Mouse (Mus musculus) layer of hippocampus, adult 2 months (tissue): ENCODE results near the gene Pde4dip. TPM values are rescaled to one million over a fixed set of nuclear protein-coding genes. Genes with fewer than 3 reads are reported as not detected.

Source experiments
- DNase-seq, 2 experiments: peaks; one replicate each; pipeline ENCODE4 v3.0.0; 2022; ENCODE audit warnings: low spot score in 2 of 2
- H3K27ac ChIP-seq: fragments of 200-600 bp; 2 replicates; pipeline ENCODE4 v1.8.1; 2022
- H3K4me3 ChIP-seq: fragments of 200-600 bp; 2 replicates; pipeline ENCODE4 v1.8.1; 2022; ENCODE audit warnings: mild to moderate bottlenecking
- CTCF ChIP-seq: fragments of 200-600 bp; conservative IDR thresholded peaks from 2 replicates; pipeline ENCODE4 v1.8.1; 2022; ENCODE audit warnings: antibody characterized with exemption, mild to moderate bottlenecking, moderate library complexity
- total RNA-seq, 2 experiments: library from RNA; stranded (reverse); gene quantifications; 2 replicates each; pipeline ENCODE4 v1.2.3; 2021

The Pde4dip gene
- total RNA-seq, 2 experiments from 2014 or later: 232 to 246 TPM

DNA sequence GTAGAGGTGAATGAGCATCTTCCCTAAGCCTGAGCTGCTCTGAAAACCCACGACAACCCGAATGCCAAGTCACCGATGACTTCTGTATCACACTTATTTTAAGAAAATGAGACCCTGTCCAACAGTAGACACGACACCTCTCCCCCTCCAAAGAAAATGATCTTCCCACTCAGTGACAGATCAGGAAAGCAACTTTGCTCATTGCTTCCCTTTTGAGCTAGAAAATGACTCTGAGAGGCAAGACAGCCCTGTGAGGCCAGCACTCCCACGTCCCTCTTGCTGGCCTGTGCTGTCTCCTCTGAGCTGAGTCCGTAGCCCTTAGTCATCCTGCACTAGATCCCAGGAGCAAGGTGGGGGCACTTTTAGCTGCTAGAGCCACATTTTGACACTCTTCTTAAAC lies 155.9 kb downstream of the Pde4dip start:
- DNase-seq: no peak
- no peak for TF ChIP-seq CTCF

DNA sequence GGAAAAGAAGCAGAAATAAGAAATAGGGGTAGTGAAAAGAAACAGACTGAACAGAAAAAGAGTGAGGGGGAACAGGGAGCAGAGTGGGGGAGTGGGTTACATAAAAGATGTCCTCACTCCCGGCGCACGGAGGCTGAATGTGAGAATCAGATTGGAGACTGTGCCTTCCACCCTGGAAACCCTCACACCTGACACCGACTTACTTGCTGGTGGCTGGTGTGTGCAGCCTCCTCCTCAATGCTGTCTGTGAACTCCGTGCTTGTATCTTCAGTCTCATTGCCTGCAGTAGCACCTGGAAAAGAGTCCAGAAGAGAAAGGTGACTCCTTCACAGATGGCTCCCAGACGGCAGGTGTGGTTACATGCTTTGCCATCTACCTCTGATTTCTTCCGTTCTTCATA lies 157.9 kb downstream of the Pde4dip start:
- Histone ChIP-seq H3K27ac (peak overlapping the region; percentile 7; the same call in 1 of the 2 replicates), H3K4me3 (no peak overlapping the region)
- DNase-seq: no peak
- no peak for TF ChIP-seq CTCF

More for the DNA sequence above, 155.9 kb downstream of the Pde4dip start:
- H3K4me3 ChIP-seq: no peak overlapping the region
- H3K27ac ChIP-seq: no peak overlapping the region

DNA sequence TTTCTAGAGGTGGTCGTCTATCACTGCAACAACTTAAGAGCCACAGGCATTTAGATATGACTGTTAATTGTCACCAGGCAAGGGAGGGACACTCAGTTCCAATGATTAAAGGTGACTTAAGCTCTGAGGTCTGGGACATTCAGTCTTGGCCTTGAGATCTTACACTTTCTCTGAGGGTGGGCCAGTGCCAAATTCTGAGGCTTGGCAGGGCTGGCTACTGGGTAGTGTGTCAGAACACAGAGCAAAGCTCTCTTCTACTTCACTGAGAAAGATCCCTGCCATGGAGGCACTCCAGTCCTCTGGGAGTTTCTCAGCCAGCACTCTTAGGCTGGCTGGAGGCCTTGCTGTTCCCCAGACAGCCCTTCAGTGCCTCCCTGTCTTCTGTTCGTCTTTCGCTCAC lies 158.4 kb downstream of the Pde4dip start:
- DNase-seq: no peak
- TF ChIP-seq CTCF: no peak
- no peak overlapping the region for H3K4me3 ChIP-seq
- peak overlapping the region; percentile 7; the same call in 1 of the 2 replicates for H3K27ac ChIP-seq

DNA sequence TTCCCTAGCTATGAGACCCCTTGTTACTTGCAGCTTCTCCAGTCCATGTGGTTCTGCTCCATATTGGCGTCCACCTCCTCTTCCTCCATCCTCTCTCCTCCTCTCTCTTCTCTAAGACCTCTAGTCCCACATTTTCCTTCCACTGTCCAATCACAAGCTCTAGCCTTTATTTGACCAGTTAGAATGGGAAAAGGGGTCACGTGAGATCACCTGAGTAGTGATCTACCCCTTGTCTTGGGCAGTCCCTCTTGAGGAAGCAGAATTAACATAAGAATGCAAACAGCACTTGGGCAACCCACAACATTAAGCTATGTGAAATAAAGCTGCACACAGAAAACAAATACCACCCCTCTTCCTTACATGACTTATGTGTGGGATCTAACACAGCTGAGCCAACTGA lies 160.7 kb downstream of the Pde4dip start:
- Histone ChIP-seq H3K4me3 (no peak overlapping the region), H3K27ac (no peak overlapping the region)
- DNase-seq: no peak
- TF ChIP-seq CTCF: no peak

DNA sequence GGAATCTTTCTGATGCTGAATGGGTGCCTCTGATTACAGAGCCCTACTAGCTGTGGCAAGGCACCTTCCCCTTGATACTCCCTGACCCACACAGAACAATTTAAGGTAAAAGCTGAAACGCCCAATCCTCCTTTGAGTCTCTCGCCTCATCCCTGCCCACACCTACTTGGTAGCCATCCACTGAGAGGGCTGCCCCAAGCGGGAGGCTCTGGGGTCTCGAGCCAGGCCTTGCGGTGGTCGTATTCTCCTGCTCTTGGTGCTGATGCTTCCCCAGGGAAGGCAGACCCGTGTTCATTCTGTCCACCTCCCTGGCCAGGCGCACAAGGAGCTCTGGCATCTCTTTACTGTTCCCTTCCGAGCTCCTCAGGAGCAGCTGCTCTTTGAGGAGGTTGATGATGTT lies 169.4 kb downstream of the Pde4dip start:
- no peak for TF ChIP-seq CTCF
- H3K4me3 ChIP-seq: no peak overlapping the region
- no peak for DNase-seq
- no peak overlapping the region for H3K27ac ChIP-seq

DNA sequence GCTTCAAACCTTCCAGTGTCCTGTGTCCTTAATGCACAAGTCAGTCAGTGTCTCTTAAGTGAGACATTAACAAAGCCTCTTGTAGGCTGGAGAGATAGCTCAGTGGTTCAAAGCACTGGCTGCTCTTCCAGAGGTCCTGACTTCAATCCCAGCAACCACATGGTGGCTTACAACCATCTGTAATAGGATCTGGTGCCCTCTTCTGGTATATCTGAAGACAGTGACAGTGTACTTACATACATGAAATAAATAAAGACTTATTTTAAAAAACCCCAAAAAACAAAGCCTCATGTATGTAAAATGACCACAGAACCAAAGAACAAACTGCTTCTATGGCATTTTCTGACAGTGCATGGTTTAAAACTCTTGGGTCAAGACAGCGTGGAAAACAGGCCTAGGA lies 172.6 kb downstream of the Pde4dip start:
- no peak for DNase-seq
- Histone ChIP-seq H3K27ac (no peak overlapping the region), H3K4me3 (no peak overlapping the region)
- TF ChIP-seq CTCF: peak; percentile 52

DNA sequence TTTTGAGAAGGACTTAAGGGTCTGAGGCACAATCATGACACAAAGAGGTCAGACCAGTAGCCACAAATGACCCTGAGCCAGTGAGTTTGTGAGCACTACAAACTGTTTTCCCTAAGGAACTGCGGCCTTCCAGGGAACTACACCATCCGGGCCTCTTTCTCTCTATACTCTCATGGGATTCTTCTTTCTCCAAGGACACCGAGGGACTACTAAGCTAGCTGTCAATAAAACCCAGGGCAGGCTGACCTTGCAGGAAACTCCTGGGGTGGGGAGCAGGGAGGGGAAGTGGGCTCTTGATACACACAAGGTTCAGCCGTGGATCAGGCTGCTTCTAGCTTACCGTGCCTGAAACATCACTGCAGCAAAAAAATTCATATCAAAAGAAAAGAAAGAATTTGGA lies 177.6 kb downstream of the Pde4dip start:
- Histone ChIP-seq H3K4me3 (no peak overlapping the region), H3K27ac (no peak overlapping the region)
- DNase-seq: no peak
- no peak for TF ChIP-seq CTCF

DNA sequence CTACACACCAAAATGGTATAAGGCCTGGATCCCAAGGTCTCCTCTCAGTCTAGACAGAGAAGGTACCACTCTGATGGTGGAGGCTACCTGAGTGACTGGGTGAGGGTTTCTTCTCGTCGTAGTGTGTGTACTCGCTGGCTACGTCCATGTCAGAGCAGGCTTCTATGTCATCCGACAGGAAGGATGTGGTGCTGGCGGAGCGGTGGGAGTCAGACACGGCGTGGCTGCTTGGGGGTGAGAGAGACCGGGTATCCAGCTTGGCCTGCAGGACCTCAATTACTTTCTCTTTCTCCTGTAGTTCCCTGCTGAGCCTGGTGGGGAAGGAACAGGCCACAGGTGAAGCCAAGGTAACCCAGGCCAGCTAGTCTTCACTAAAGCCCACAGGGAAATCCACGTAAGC lies 178.4 kb downstream of the Pde4dip start:
- no peak overlapping the region for H3K27ac ChIP-seq
- DNase-seq: no peak
- TF ChIP-seq CTCF: no peak
- no peak overlapping the region for H3K4me3 ChIP-seq

DNA sequence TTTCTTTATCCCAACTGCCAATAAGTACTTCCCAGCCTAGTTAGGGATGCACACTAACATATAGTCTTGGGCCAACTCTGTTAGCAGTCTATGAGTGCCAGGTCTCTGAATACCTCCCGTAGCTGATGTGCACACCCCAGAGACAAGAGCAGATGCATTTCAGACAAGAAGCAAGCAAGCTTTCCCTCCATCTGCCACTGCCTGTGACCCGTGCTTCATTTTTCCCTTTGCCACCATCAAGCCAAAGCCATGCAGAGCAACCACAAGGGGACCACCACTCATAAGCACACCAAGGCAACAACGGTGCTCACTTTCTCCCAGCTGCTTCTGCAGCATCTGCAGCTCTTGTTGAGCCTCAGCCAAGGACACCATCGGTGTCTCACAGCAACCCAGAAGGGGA lies 181.9 kb downstream of the Pde4dip start:
- DNase-seq: no peak
- Histone ChIP-seq H3K4me3 (no peak overlapping the region), H3K27ac (no peak overlapping the region)
- no peak for TF ChIP-seq CTCF

DNA sequence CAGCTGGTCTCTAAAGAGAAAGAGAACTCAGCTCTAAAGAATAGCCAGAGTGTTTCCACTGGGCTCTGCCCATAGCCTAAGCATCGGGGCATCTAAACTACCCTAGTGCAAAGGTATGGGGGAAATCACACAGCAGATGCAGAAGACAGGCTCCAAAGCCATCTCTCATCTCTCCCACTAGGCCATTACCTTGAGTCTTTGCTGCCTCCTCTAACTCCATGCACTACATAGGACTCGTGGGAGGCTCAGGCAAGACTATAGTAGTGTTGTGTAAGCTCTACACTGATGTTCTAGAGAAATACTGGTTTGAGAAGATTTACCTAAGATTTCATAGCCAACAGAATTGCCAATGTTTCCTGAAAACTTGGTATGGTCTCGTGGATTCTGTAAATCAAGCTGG lies 183.0 kb downstream of the Pde4dip start:
- no peak for DNase-seq
- no peak for TF ChIP-seq CTCF
- no peak overlapping the region for H3K27ac ChIP-seq
- no peak overlapping the region for H3K4me3 ChIP-seq

DNA sequence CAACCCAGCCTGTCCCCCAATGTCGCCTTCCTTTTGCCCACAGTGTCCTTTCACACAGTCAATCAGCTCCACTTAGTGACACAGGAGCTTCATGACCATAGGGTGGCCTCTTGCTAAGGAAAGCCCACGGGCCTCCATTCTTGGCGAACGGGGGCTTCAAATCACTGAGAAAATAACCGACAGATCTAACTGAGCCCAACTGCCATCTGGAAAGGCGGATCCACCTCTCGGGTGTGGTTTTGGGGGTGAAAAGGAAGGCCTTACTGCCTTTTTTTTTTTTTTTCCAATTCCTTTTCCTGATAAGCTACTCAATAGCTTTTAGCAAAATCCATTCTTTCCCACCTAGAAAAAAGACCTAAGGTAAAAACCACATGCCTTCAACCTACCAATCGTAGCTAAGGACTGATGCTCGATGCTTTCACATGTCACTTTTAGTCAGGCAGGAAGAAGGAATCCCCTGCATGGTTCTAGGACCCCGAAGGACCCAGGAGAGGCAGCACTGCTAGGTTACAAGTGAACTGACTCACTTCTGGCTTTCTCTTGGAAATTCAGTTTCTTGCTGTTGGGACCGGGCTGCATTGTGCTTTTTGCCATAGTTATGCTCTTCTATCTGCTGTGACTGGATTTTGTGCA lies 185.9 kb downstream of the Pde4dip start:
- Histone ChIP-seq H3K4me3 (no peak overlapping the region), H3K27ac (no peak overlapping the region)
- no peak for TF ChIP-seq CTCF
- no peak for DNase-seq

DNA sequence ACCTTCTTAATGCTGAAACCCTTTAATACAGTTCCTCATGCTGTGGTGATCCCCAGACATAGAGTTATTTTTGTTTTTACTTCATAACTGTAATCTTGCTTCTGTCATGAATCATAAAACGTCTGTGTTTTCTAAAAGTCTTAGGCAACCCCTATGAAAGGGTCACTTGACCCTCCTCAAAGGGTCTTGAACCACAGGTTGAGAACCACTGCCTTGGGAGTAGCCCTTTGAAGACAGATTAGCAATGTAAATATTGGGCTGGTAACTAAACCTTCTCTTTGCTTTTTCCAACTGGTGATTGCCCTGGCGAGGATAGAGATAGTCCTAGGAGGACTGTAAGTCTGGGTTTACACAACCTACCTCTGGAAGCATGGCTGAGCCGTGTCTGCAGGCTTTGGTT lies 187.3 kb downstream of the Pde4dip start:
- DNase-seq: no peak
- Histone ChIP-seq H3K4me3 (no peak overlapping the region), H3K27ac (no peak overlapping the region)
- no peak for TF ChIP-seq CTCF

DNA sequence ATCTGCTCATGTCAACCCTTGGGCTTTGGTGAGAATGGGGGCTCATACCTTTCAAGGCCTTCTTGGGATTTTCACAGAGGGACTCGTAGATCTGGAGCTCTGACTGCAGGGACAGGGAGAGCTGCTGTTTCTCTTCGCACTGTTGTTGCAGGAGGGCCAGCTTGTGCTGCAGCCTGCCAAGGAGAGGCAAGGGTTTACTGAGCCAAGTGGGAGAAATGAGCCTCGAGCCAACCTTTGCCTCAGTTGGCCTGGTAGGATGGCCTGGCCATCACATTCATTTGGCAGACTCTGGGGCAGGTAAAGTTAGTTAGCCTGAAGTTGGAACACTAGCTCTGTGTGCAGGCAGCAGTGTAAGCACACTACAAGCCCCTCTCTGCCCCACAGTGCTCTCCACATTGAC lies 189.4 kb downstream of the Pde4dip start:
- no peak for TF ChIP-seq CTCF
- Histone ChIP-seq H3K27ac (no peak overlapping the region), H3K4me3 (no peak overlapping the region)
- no peak for DNase-seq

DNA sequence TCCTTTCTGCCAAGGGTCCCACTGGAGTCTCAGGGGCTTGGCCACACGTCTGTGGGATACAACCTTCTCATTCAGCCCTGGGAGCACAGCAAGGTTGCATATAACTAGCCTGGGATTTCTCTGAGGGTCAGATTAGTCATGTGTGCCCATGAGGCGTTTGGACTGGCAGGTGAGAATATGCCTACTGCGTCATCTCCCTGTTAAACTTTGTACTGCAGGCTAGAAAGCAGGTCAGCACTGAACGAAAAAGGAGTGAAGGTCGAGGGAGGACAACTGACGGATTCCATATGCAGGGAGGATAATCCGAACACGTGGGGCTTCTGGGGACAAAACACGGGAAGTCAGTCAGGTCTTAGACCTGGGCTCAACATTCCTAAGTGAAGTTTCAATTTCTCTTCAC lies 191.2 kb downstream of the Pde4dip start:
- TF ChIP-seq CTCF: no peak
- H3K27ac ChIP-seq: no peak overlapping the region
- DNase-seq: no peak
- H3K4me3 ChIP-seq: no peak overlapping the region

DNA sequence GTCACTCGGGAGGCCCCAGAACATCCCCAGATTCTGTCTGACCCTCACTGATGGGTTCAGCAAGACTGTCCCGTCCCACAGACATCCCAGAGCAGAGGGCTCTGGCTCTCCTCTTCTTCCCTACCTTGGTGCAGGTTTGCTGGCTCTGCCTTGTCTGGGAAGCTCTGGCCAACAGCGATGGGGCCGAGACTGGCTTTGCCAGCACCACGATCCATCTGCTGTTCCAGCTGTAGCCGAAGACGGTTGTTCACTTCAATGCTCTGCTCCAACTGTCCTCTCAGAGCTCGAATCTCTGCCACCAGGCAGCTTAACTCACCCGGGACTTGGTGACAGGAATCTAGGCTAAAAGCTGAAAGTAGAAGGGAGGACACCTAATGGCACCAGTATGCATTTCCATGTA lies 191.6 kb downstream of the Pde4dip start:
- Histone ChIP-seq H3K4me3 (no peak overlapping the region), H3K27ac (no peak overlapping the region)
- DNase-seq: no peak
- no peak for TF ChIP-seq CTCF
